Mouse (Mus musculus): Measurements from ENCODE around the gene Defb30.

GRCm38 (mm10) chr14:63060361-63060760 is 10.6 kb upstream of the Defb30 start:
- TF ChIP-seq CTCF (IDR thresholded peaks at IDR 0.05; ENCODE audit: borderline replicate concordance, insufficient read depth, low read length) (no peak), POLR2A (IDR thresholded peaks at IDR 0.05; ENCODE audit: low read depth, low read length) (no peak)
